Mouse (Mus musculus): ENCODE results near the gene Ndufv3.

- TF ChIP-seq POLR2A (IDR thresholded peaks at IDR 0.05; ENCODE audit: control insufficient read depth, low read depth, low read length): no peak
- TF ChIP-seq CTCF (IDR thresholded peaks at IDR 0.05; ENCODE audit: control insufficient read depth, insufficient read depth, insufficient replicate concordance, low read depth, low read length): no peak
These were observed 16.1 kb downstream of the Ndufv3 start for GRCm38 (mm10) chr17:31535871-31536629.
